Mouse (Mus musculus) kidney, embryonic 15.5 days (tissue): ENCODE measurements at regions not wholly inside any gene's neighbourhood (a gene's known extent, or its start where the extent isn't known, plus 50 kb on each side); places are given as distances from the start of the nearest gene placed in this dataset.
A peak's percentile ranks its signal among the peaks of the same experiment; 100 is the strongest.

Experiments
- ATAC-seq: fragments of 200-750 bp; cut with Nextera tagmentation; replicated peaks from 2 replicates; pipeline ENCODE4 v1.8.0; 2017; ENCODE audit warnings: moderate TSS enrichment; ENCODE audit not compliant: low FRiP score
- H3K27ac ChIP-seq: fragments of 300-500 bp; sonication (generic); 2 replicates; pipeline ENCODE4 v1.5.1; 2015; ENCODE audit warnings: mild to moderate bottlenecking, inconsistent platforms
- H3K27me3 ChIP-seq: fragments of 300-500 bp; sonication (generic); 2 replicates; pipeline ENCODE4 v1.6.1; 2015; ENCODE audit warnings: inconsistent platforms
- H3K36me3 ChIP-seq: fragments of 300-500 bp; sonication (generic); 2 replicates; pipeline ENCODE4 v1.6.1; 2015; ENCODE audit warnings: inconsistent platforms
- H3K4me1 ChIP-seq: fragments of 300-500 bp; sonication (generic); 2 replicates; pipeline ENCODE4 v1.6.1; 2015; ENCODE audit warnings: inconsistent platforms
- H3K4me2 ChIP-seq: fragments of 300-500 bp; sonication (generic); 2 replicates; pipeline ENCODE4 v1.6.1; 2015; ENCODE audit warnings: moderate library complexity, mild to moderate bottlenecking, inconsistent platforms
- H3K4me3 ChIP-seq: fragments of 300-500 bp; sonication (generic); replicated peaks from 2 replicates; pipeline ENCODE4 v1.5.1; 2015; ENCODE audit warnings: mild to moderate bottlenecking, inconsistent platforms
- H3K9ac ChIP-seq: fragments of 300-500 bp; sonication (generic); 2 replicates; pipeline ENCODE4 v1.6.1; 2015; ENCODE audit warnings: mild to moderate bottlenecking, inconsistent platforms
- H3K9me3 ChIP-seq: fragments of 300-500 bp; sonication (generic); replicated peaks from 2 replicates; pipeline ENCODE4 v1.6.1; 2016; ENCODE audit warnings: inconsistent platforms
- WGBS: fragments of 180-500 bp; shearing (Covaris S2); methylation state at CpG from one replicate; pipeline ENCODE4 v1.1.7; 2015; ENCODE audit warnings: mixed read lengths; 5-methylcytosine and 5-hydroxymethylcytosine counted together

DNA sequence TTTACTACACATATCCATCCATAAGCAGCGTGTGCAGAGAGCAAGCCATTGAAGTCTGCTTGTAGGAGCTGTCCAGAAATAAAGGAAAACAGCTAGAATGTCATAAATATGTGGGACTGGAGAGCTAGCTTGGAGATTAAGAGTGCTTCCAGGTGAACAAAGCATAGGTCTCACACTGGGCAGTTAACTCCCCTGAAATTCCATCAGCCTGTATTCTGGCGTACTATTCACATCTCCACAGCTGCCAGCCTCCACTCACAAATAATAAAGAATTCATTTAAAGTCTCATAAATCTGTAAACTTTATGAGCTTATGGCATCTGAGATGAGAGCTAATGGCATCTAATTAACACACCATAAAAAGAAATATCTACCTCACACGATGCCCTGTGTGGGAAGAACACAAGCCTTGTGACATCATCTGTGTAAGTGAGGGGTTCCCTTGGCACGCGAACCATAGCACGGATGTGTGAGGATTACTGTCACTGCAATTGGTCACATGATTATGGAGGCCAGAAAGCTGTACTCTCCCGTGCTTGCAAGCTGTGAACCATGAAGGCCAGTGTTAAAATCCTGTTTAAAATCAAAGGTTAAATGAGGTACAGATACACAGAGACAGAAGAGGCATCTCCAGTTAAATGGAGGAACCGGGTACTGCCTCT, 394.8 kb downstream of the Lrriq3 start:
- no peaks in the 10 kb centered on the region for H3K9me3 ChIP-seq
- no peak overlapping the region for H3K4me2 ChIP-seq
- peak; percentile 78 for ATAC-seq
- H3K4me3 ChIP-seq, result no peak overlapping the region
- H3K4me1 ChIP-seq, result no peaks in the 10 kb centered on the region
- H3K27me3 ChIP-seq, result no peaks in the 10 kb centered on the region
- 29% methylated on average over 8 of the region's 8 CpGs for WGBS
- H3K36me3 ChIP-seq, result no peaks in the 10 kb centered on the region
- H3K27ac ChIP-seq, result no peak overlapping the region
- no peak overlapping the region for H3K9ac ChIP-seq

DNA sequence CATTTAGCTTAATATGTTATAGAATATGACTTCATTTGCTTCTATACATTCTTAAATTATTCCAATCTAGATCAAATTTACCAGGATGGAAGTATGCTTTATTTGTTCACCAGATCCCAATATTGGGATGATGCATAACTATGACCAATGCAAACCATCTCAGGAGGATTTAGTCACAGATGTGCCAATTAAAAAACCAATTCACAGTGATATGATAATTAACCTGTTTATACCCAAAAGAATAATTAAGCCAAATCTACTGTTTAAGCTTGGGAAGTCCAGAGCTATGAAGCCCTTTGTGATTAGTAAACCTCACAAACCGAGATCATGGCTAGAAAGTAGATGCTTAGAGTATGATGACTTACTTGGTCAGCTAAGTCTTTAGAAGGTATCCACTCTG, 397.4 kb downstream of the Lrriq3 start:
- H3K27ac ChIP-seq, result no peak overlapping the region
- no peak overlapping the region for H3K9ac ChIP-seq
- H3K4me1 ChIP-seq, result no peaks in the 10 kb centered on the region
- no peak overlapping the region for H3K4me2 ChIP-seq
- H3K4me3 ChIP-seq, result no peak overlapping the region
- WGBS, result 73% methylated on average over 1 of the region's 1 CpGs
- ATAC-seq, result no peak
- H3K9me3 ChIP-seq, result no peaks in the 10 kb centered on the region
- no peaks in the 10 kb centered on the region for H3K36me3 ChIP-seq
- H3K27me3 ChIP-seq, result no peaks in the 10 kb centered on the region

DNA sequence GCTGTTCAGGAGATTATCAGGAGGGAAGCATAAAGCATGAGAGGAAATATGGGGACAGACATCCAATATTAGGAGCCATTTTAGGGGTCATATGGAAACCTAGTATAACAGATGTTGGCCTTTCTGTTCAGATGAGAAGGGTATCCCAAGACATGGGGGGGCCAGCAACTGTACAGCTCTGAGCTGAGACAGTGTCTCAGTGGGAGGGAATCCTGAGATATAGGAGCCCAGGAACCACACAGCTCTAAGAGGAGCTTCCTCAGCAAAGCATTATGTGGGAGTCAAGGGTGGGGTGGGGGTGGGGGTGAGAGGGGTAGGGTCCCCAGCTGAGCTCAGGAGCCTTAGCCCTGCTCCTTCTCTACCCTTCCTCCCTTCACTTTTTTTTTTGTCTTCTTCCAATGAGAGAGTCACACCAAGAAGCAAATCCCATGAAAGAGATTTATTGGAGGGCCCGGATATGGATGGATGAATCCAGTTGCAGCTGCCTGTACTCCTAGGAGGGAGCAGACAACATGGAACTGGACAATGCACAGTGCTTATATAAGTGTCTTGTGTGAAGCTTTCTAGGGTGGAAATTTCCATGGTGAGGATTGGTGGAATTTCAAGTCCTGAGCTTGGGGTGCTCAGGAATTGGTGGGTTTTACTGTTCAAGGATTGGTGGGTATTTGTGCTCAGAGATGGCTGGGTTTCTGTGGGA, 417.1 kb downstream of the Lrriq3 start:
- no peak overlapping the region for H3K27ac ChIP-seq
- no peaks in the 10 kb centered on the region for H3K27me3 ChIP-seq
- no peaks in the 10 kb centered on the region for H3K9me3 ChIP-seq
- no peaks in the 10 kb centered on the region for H3K4me1 ChIP-seq
- WGBS, result 35% methylated on average over 1 of the region's 1 CpGs
- no peak overlapping the region for H3K4me3 ChIP-seq
- no peak overlapping the region for H3K4me2 ChIP-seq
- peak; percentile 90 for ATAC-seq
- no peak overlapping the region for H3K9ac ChIP-seq
- H3K36me3 ChIP-seq, result no peaks in the 10 kb centered on the region

DNA sequence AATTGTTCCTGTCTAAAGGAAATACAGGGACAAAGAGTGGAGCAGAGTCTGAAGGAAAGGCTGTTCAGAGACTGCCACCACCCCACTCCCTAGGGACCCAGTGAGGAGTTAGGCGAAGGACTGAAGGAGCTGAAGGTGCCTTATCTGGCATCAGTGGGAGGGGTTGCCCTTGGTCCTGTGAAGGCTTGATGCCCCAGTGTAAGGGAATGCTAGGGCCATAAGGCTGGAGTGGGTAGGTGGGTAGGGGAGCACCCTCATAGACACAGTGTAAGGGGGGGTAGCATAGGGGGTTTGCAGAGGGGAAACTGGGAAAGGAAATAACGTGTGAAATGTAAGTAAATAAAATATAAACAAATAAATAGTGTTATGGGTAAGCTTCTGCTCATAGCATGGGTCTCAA, 420.7 kb downstream of the Lrriq3 start:
- 88% methylated on average over 2 of the region's 2 CpGs for WGBS
- H3K27me3 ChIP-seq, result no peaks in the 10 kb centered on the region
- H3K4me2 ChIP-seq, result no peak overlapping the region
- no peak for ATAC-seq
- H3K9ac ChIP-seq, result no peak overlapping the region
- H3K4me3 ChIP-seq, result no peak overlapping the region
- H3K36me3 ChIP-seq, result no peaks in the 10 kb centered on the region
- no peaks in the 10 kb centered on the region for H3K9me3 ChIP-seq
- H3K27ac ChIP-seq, result no peak overlapping the region
- no peaks in the 10 kb centered on the region for H3K4me1 ChIP-seq

DNA sequence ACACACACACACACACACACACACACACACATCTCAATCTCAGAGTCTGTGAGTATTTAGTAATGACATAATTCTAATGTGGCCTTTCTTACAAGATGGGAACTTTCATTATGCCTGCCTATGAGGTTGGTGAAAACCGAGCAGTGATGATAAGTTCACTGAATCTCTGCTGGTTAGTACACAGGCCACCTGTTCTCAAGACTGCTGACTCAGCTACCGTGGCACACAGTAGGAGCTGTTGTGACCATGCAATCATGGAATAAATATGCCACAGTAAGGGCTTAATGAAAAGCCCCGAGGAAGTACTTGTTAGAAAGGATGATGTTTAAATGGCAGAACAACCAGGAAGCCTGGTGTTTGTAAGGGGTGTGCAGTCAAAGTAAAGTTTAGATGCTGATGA, 436.1 kb downstream of the Lrriq3 start:
- Histone ChIP-seq H3K9me3 (no peaks in the 10 kb centered on the region), H3K4me2 (no peak overlapping the region), H3K36me3 (no peaks in the 10 kb centered on the region), H3K4me1 (no peaks in the 10 kb centered on the region), H3K27ac (no peak overlapping the region), H3K4me3 (no peak overlapping the region), H3K9ac (no peak overlapping the region), H3K27me3 (no peaks in the 10 kb centered on the region)
- 75% methylated on average over 3 of the region's 3 CpGs for WGBS
- no peak for ATAC-seq

DNA sequence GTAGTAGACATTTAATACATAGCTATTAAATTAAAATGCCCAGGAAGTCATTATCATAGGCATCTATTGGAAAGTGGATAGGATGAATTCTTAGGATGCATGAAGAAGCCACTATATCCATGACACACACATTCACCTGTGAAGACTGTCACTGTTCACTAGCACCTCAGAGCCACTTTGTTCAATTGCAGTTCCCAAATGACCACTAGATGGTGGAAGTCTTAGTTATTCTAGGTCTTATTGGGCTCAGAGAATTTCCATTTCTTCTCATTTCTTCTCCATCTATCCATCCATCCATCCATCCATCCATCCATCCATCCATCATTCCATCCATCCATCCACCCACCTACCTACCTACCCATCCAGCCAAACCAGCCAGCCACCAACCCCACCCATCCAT, 437.6 kb downstream of the Lrriq3 start:
- H3K4me2 ChIP-seq, result no peak overlapping the region
- no peaks in the 10 kb centered on the region for H3K9me3 ChIP-seq
- H3K4me1 ChIP-seq, result no peaks in the 10 kb centered on the region
- no peaks in the 10 kb centered on the region for H3K36me3 ChIP-seq
- no peak for ATAC-seq
- H3K4me3 ChIP-seq, result no peak overlapping the region
- H3K9ac ChIP-seq, result no peak overlapping the region
- H3K27ac ChIP-seq, result no peak overlapping the region
- H3K27me3 ChIP-seq, result no peaks in the 10 kb centered on the region

DNA sequence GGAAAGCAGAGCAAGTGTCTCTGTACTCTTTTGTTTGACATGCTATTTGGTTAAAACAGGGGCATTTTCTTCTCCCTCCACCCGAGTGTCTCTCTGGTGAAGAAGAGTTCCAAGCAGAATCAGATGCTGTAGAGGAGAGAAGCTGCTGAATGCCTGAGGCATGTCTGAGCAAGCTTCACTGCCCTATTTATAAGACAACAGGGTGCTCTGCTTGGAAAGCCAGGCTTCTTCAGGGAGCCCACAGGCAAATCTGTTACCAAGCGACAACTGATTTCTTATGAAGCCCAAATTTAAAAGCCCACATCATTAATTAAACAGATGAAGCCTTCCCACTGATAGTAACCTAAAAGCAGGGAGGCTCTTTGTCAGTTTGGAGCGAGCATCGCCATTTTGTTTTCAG, 438.8 kb downstream of the Lrriq3 start:
- ATAC-seq, result no peak
- H3K9ac ChIP-seq, result no peak overlapping the region
- no peak overlapping the region for H3K4me3 ChIP-seq
- no peaks in the 10 kb centered on the region for H3K9me3 ChIP-seq
- H3K36me3 ChIP-seq, result no peaks in the 10 kb centered on the region
- no peaks in the 10 kb centered on the region for H3K27me3 ChIP-seq
- 88% methylated on average over 4 of the region's 4 CpGs for WGBS
- H3K4me1 ChIP-seq, result no peaks in the 10 kb centered on the region
- no peak overlapping the region for H3K4me2 ChIP-seq
- H3K27ac ChIP-seq, result no peak overlapping the region

DNA sequence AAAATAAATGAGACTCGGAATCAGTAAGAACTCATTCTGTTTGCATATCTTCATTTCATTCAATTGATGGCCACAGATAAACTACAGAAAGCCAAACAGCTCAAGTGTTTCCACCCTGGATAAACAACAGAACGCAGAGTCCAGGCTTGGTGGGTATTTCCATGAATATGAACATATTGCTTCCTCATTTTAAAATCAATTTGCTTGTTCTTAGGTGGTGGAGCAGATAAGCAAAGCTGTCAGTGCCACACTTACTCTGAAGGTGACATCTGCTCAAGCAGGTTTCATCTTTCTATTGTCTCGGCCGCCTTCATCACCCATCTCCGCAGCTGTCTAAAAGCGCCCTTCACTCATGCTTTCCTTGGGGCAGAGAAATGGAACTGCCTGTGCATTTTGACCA, 455.0 kb downstream of the Lrriq3 start:
- no peak for ATAC-seq
- 85% methylated on average over 6 of the region's 6 CpGs for WGBS
- Histone ChIP-seq H3K4me2 (no peak overlapping the region), H3K9ac (no peak overlapping the region), H3K27me3 (no peaks in the 10 kb centered on the region), H3K9me3 (no peaks in the 10 kb centered on the region), H3K4me1 (no peaks in the 10 kb centered on the region), H3K4me3 (no peak overlapping the region), H3K36me3 (no peaks in the 10 kb centered on the region), H3K27ac (no peak overlapping the region)

DNA sequence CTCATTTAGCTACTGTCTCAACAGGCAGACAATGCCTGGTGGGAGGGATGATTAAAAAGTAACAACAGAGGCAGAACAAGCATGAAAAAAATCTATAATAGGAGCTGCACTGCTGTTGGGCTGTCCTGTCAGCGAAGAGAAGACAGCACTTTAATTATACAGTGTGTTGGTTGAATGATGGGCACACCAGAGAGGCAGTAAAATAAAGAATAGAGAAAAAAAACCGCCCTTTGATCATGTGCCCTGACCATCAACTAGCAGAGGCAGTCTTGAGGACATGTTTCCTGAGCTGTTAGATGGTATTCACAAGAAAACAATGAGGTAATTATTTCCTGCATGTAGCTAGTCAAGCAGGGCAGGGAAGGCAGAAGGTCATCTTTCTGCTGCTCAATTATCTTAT, 483.9 kb downstream of the Lrriq3 start:
- 9% methylated on average over 2 of the region's 2 CpGs for WGBS
- Histone ChIP-seq H3K4me1 (0 out of 2 replicates have a peak, but pooled peaks cover 6% of the 10 kb centered on the region), H3K27ac (no peak overlapping the region), H3K9me3 (no peaks in the 10 kb centered on the region), H3K4me3 (no peak overlapping the region), H3K9ac (no peak overlapping the region), H3K4me2 (no peak overlapping the region), H3K36me3 (no peaks in the 10 kb centered on the region), H3K27me3 (no peaks in the 10 kb centered on the region)
- ATAC-seq, result peak; percentile 96

DNA sequence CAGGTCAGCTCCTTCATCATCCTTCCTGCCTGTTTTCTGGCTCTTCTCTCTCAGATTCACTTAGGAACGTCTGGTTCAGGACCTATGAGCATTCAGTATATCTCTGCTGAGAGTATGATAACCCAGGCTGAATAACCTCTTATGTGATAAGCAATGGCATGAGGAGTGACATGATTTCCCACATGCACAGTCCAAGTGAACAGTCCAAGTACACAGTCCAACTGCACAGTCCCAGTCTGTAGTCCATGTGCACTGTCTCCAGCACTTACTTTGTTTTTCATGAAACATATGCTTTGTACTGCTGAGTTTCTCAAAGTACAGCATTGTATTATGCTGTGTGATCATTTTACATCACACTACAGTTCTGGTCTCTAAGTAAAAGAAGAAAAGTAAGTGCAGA, 510.8 kb downstream of the Lrriq3 start:
- Histone ChIP-seq H3K9me3 (no peaks in the 10 kb centered on the region), H3K4me2 (no peak overlapping the region), H3K9ac (no peak overlapping the region), H3K4me3 (no peak overlapping the region), H3K27me3 (no peaks in the 10 kb centered on the region), H3K4me1 (no peaks in the 10 kb centered on the region), H3K27ac (no peak overlapping the region), H3K36me3 (no peaks in the 10 kb centered on the region)
- WGBS, result 65% methylated on average over 1 of the region's 1 CpGs
- ATAC-seq, result no peak
